Mouse (Mus musculus) hindbrain, embryonic 14.5 days (tissue): ENCODE data around the gene 1700037H04Rik. TPM values are rescaled to one million over a fixed set of nuclear protein-coding genes. Genes with fewer than 3 reads are reported as not detected.

Source experiments
- ATAC-seq: fragments of 200-750 bp; cut with Nextera tagmentation; 2 replicates; pipeline ENCODE4 v1.8.0; 2017; ENCODE audit warnings: moderate number of reproducible peaks, mild to moderate bottlenecking, moderate TSS enrichment, moderate library complexity; ENCODE audit not compliant: low FRiP score
- DNase-seq: peaks from one replicate; pipeline ENCODE4 v3.0.0-alpha.2; 2015; ENCODE audit warnings: low spot score
- H3K27ac ChIP-seq: fragments of 300-500 bp; sonication (generic); 2 replicates; pipeline ENCODE4 v1.5.1; 2014; ENCODE audit warnings: mild to moderate bottlenecking, moderate library complexity
- H3K27me3 ChIP-seq: fragments of 300-500 bp; sonication (generic); 2 replicates; pipeline ENCODE4 v1.6.1; 2014; ENCODE audit warnings: mild to moderate bottlenecking, low read length, mixed read lengths; ENCODE audit not compliant: control insufficient read depth, insufficient read depth
- H3K36me3 ChIP-seq: fragments of 300-500 bp; sonication (generic); replicated peaks from 2 replicates; pipeline ENCODE4 v1.6.1; 2014; ENCODE audit not compliant: control insufficient read depth, insufficient read depth
- H3K4me1 ChIP-seq: fragments of 300-500 bp; sonication (generic); replicated peaks from 2 replicates; pipeline ENCODE4 v1.6.1; 2014; ENCODE audit warnings: antibody characterized with exemption, low read length, mixed read lengths; ENCODE audit not compliant: control insufficient read depth, insufficient read depth
- H3K4me2 ChIP-seq: fragments of 300-500 bp; sonication (generic); replicated peaks from 2 replicates; pipeline ENCODE4 v1.6.1; 2014; ENCODE audit warnings: mild to moderate bottlenecking, moderate library complexity
- H3K4me3 ChIP-seq: fragments of 300-500 bp; sonication (generic); replicated peaks from 2 replicates; pipeline ENCODE4 v1.5.1; 2014; ENCODE audit warnings: mild to moderate bottlenecking, low read length
- H3K9ac ChIP-seq: fragments of 300-500 bp; sonication (generic); 2 replicates; pipeline ENCODE4 v1.6.1; 2014
- H3K9me3 ChIP-seq: fragments of 300-500 bp; sonication (generic); 2 replicates; pipeline ENCODE4 v1.6.1; 2016; ENCODE audit warnings: low read length; ENCODE audit not compliant: control insufficient read depth
- WGBS: fragments of 180-500 bp; shearing (Covaris S2); extraction: QIAGEN DNeasy Blood & Tissue Kit; methylation state at CpG from one replicate; pipeline ENCODE4 v1.1.7; 2014; 5-methylcytosine and 5-hydroxymethylcytosine counted together
- polyA plus RNA-seq: library from polyadenylated mRNA; unstranded; fragments of >200 nt; fragmentation: Nextera tagmentation; extraction: Ambion mirVana; gene quantifications from 2 replicates; pipeline ENCODE4 v1.2.1, GENCODE M21; 2014

1700037H04Rik gene
- polyA plus RNA-seq, 1 experiment from 2014 or later, result 87.3 TPM

GRCm38 (mm10) chr2:131172322-131172721 is 12.4 kb upstream of the 1700037H04Rik start:
- H3K27me3 ChIP-seq, result peaks cover 33% of the 10 kb centered on the region
- no peak overlapping the region for H3K4me3 ChIP-seq
- 52% methylated on average over 9 of the region's 9 CpGs for WGBS
- DNase-seq (no peak), ATAC-seq (no peak)
- H3K9me3 ChIP-seq, result no peaks in the 10 kb centered on the region
- peaks cover 31% of the 10 kb centered on the region for H3K4me1 ChIP-seq
- no peak overlapping the region for H3K4me2 ChIP-seq
- peaks cover 25% of the 10 kb centered on the region for H3K36me3 ChIP-seq
- H3K9ac ChIP-seq, result no peak overlapping the region
- no peak overlapping the region for H3K27ac ChIP-seq

- peak overlapping the region; percentile 12; the same call in 1 of the 2 replicates for H3K4me3 ChIP-seq
- no peaks in the 10 kb centered on the region for H3K9me3 ChIP-seq
- peaks cover 24% of the 10 kb centered on the region for H3K4me1 ChIP-seq
- H3K36me3 ChIP-seq, result peaks cover 22% of the 10 kb centered on the region
- no peak overlapping the region for H3K27ac ChIP-seq
- 14% methylated on average over 43 of the region's 43 CpGs for WGBS
- peak overlapping the region; percentile 35; the same call in 1 of the 2 replicates for H3K9ac ChIP-seq
- H3K4me2 ChIP-seq, result peak overlapping the region; percentile 34
- H3K27me3 ChIP-seq, result peaks cover 33% of the 10 kb centered on the region
- no peak for DNase-seq
- no peak for ATAC-seq
Observed at GRCm38 (mm10) chr2:131171401-131172104, 11.7 kb upstream of the 1700037H04Rik start.

DNA sequence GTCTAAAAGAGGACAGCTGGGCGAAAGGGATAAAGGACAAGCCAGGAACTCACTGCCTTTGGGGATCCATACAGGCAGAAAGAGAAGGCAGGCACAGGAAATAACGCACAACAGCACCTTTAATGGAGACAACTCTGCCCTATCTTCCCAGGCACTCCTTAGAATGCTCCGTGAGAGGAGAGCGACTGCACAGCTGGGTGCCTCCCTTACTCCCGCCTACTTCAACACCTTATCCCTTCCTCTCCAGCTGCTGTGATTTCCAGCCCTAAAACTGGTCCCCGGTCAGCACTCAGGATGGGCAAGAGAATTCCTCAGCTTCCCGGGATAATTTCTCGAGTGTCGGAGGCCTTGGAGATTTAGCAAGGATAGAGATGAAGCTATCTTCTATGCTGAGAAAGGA is 11.1 kb upstream of the 1700037H04Rik start:
- no peak overlapping the region for H3K4me3 ChIP-seq
- peak overlapping the region; percentile 35; the same call in 1 of the 2 replicates for H3K9ac ChIP-seq
- no peak overlapping the region for H3K4me2 ChIP-seq

DNA sequence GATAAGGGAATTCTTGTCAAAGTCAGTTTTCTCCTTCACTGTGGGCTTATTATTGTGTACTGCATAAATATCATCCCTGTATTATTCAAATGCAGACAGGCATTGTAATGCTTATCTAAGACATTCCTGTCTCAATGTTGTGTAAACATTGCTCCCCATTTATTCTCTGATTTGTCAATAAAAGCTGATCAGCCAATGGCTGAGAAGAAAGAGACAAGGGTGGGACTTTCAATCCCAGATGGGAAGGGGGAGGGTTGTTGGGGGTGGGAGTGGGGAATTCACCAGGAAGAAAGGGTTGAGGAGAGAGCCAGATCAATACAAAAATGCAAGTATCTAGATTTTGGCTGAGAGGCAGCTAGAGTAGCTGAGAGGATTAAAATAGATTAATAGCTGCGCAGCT is 9.0 kb upstream of the 1700037H04Rik start:
- Histone ChIP-seq H3K4me3 (no peak overlapping the region), H3K4me2 (no peak overlapping the region), H3K4me1 (peaks cover 4% of the 10 kb centered on the region; the same call in 1 of the 2 replicates), H3K9me3 (no peaks in the 10 kb centered on the region), H3K27me3 (peaks cover 33% of the 10 kb centered on the region), H3K27ac (no peak overlapping the region), H3K9ac (no peak overlapping the region), H3K36me3 (peaks cover 15% of the 10 kb centered on the region)
- 69% methylated on average over 1 of the region's 1 CpGs for WGBS
- no peak for DNase-seq
- no peak for ATAC-seq

More for the DNA sequence above, 11.1 kb upstream of the 1700037H04Rik start:
- H3K9me3 ChIP-seq, result no peaks in the 10 kb centered on the region
- H3K27me3 ChIP-seq, result peaks cover 33% of the 10 kb centered on the region
- ATAC-seq (no peak), DNase-seq (no peak)
- WGBS, result 27% methylated on average over 9 of the region's 9 CpGs
- no peak overlapping the region for H3K27ac ChIP-seq
- H3K4me1 ChIP-seq, result peaks cover 17% of the 10 kb centered on the region
- H3K36me3 ChIP-seq, result peaks cover 20% of the 10 kb centered on the region

DNA sequence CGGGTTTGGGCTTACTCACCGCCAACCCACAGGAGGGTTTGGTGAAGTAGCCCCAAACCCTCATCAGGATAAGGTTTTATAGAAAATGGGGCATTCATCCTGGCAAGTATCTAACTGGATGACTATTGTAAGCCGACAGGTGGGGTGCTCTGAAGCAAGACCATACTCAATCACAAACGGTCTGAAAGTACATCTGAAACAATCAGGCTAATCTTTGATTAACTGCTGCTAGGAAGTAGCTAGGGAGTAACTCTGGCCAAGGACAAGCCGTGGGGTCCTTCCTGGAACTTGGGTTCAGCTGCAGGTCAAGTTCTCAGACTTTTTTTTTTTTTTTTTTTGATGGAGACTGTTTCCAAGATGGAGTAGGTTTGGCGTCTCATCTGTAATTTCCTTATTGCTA is 8.1 kb upstream of the 1700037H04Rik start:
- Histone ChIP-seq H3K4me1 (no peaks in the 10 kb centered on the region; the same call in 1 of the 2 replicates), H3K4me2 (no peak overlapping the region), H3K4me3 (no peak overlapping the region), H3K9ac (no peak overlapping the region), H3K27ac (no peak overlapping the region), H3K27me3 (peaks cover 26% of the 10 kb centered on the region), H3K36me3 (peaks cover 15% of the 10 kb centered on the region), H3K9me3 (no peaks in the 10 kb centered on the region)
- 85% methylated on average over 6 of the region's 6 CpGs for WGBS
- DNase-seq (no peak), ATAC-seq (no peak)

DNA sequence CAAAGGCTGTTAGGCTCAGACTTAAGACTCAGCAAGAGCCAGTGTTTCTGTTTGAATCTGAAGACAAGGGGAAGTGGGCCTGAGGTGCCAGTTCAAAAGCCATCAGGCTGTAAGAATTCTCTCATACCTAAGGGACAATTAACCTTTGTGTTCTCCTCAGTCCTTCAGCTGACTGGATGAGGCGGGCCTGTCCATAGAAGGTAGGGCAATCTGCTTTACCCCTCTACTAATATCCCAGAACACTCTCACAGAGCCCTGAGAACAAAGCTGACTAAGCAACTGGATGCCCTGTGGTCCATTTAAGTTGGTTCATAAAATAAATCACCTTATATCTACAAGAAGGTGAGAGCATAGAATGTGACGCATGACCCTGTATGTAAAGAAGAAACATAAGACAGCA is 6.3 kb upstream of the 1700037H04Rik start:
- no peaks in the 10 kb centered on the region for H3K9me3 ChIP-seq
- no peak overlapping the region for H3K27ac ChIP-seq
- 89% methylated on average over 2 of the region's 2 CpGs for WGBS
- DNase-seq (no peak), ATAC-seq (no peak)
- H3K4me2 ChIP-seq, result no peak overlapping the region
- H3K4me3 ChIP-seq, result no peak overlapping the region
- no peak overlapping the region for H3K9ac ChIP-seq
- peaks cover under 1% of the 10 kb centered on the region; the same call in 1 of the 2 replicates for H3K4me1 ChIP-seq
- peaks cover 10% of the 10 kb centered on the region; the same call in 1 of the 2 replicates for H3K27me3 ChIP-seq
- 0 out of 2 replicates have a peak, but pooled peaks cover 6% of the 10 kb centered on the region for H3K36me3 ChIP-seq

DNA sequence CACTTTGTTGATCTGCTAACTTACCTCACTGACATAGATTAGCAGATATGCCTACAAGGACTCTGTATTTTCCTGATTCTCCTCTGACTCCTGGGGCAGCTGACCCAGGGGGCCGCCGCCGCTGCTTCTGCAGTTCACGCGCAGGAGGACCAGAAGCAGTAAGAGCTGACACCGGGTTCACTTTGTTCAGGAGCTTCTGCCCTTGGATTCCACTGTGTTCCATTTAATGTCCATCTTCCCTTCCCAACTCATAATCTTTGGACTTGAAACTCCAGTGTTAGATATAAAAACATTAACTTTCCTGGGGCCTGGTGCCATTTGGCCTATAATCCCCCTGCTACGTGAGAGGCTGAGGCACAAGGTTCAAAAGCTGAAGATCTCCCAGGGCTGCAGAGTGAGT is 4.0 kb upstream of the 1700037H04Rik start:
- ATAC-seq, result no peak
- 79% methylated on average over 7 of the region's 7 CpGs for WGBS

GRCm38 (mm10) chr2:131160671-131161111 is 810 bp upstream of the 1700037H04Rik start:
- H3K27ac ChIP-seq, result peak overlapping the region; percentile 95
- DNase-seq, result no peak
- under 1% methylated on average over 17 of the region's 17 CpGs for WGBS

More for the DNA sequence above, 4.0 kb upstream of the 1700037H04Rik start:
- Histone ChIP-seq H3K4me2 (no peak overlapping the region), H3K36me3 (no peaks in the 10 kb centered on the region), H3K27me3 (no peaks in the 10 kb centered on the region), H3K4me1 (peaks cover 11% of the 10 kb centered on the region), H3K9ac (no peak overlapping the region), H3K27ac (no peak overlapping the region), H3K9me3 (no peaks in the 10 kb centered on the region), H3K4me3 (no peak overlapping the region)
- DNase-seq, result no peak

GRCm38 (mm10) chr2:131159491-131159910 is 380 bp downstream of the 1700037H04Rik start:
- Histone ChIP-seq H3K36me3 (peaks cover 6% of the 10 kb centered on the region), H3K4me2 (peak overlapping the region; percentile 92), H3K9ac (peak overlapping the region; percentile 91), H3K4me1 (peaks cover 26% of the 10 kb centered on the region), H3K27me3 (no peaks in the 10 kb centered on the region), H3K9me3 (no peaks in the 10 kb centered on the region), H3K4me3 (peak overlapping the region; percentile 77), H3K27ac (peak overlapping the region; percentile 82)
- DNase-seq, result no peak
- WGBS, result under 1% methylated on average over 18 of the region's 18 CpGs
- peak; percentile 76 for ATAC-seq

More at GRCm38 (mm10) chr2:131160671-131161111, 810 bp upstream of the 1700037H04Rik start:
- peaks cover 26% of the 10 kb centered on the region for H3K4me1 ChIP-seq
- no peaks in the 10 kb centered on the region; the same call in 1 of the 2 replicates for H3K36me3 ChIP-seq
- ATAC-seq, result no peak
- H3K9ac ChIP-seq, result peak overlapping the region; percentile 63
- no peaks in the 10 kb centered on the region for H3K27me3 ChIP-seq
- H3K9me3 ChIP-seq, result no peaks in the 10 kb centered on the region
- H3K4me2 ChIP-seq, result peak overlapping the region; percentile 76
- H3K4me3 ChIP-seq, result peak overlapping the region; percentile 77
